Mouse (Mus musculus): ENCODE measurements around the gene 1700003F12Rik. TPM values are rescaled to one million over a fixed set of nuclear protein-coding genes. Genes with fewer than 3 reads are reported as not detected.

Gene 1700003F12Rik
- polyA plus RNA-seq, 1 experiment = 828 TPM

DNA sequence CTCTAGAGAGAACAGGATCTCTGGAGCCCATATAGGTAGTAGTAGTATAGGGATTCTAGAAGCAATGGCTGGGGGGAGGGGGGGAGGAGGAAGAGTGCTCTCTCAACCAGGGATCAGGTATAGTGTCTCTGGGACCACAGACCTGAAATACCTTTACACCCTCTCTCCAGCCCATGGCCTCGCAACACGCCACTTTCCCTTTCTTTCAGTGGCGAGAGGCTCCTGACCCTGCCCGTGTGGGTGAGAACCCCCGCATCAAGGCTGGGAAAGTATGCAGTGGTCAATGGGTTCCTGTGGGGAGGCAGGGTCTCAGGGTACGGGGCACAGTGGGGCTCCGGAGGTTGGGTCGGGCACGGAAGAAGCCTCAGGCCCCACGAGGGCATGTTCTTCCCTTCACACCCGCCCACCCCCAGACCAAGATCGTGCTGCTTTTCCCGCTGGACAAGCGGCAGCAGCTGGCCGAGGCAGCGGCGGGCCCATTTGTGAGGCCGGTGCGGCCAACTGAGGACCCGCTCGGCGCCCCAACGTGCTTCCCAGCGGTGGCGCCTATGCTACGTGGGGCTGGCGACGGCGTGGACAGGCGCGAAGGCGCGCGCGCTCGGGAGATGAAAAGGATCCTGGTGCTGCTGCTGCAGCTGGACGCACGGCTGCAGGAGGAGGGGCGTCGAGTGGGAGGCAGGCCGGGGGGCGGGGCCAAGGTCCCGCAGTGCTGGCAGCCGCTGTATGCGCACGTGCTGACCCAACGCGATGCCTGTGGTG is 2.4 kb downstream of the 1700003F12Rik start:
- no peaks in the 10 kb centered on the region for H3K36me3 ChIP-seq (ENCODE audit: control insufficient read depth, insufficient read depth, low read length)
- H3K4me1 ChIP-seq (ENCODE audit: control insufficient read depth, insufficient read depth, low read length) = peaks cover 13% of the 10 kb centered on the region
- no peaks in the 10 kb centered on the region for H3K27me3 ChIP-seq (ENCODE audit: control insufficient read depth, insufficient read depth, low read length)
- H3K27ac ChIP-seq (ENCODE audit: control insufficient read depth, insufficient read depth, low read depth, low read length) = peak overlapping the region; percentile 91
- H3K4me3 ChIP-seq (ENCODE audit: control insufficient read depth, low read depth, low read length) = peak overlapping the region; percentile 93
- TF ChIP-seq CTCF (IDR thresholded peaks at IDR 0.05; ENCODE audit: control insufficient read depth, insufficient read depth, insufficient replicate concordance, low read depth, low read length) (no peak), POLR2A (IDR thresholded peaks at IDR 0.05; ENCODE audit: control insufficient read depth, low read depth, low read length) (peak; percentile 56; the same call in 1 of the 2 replicates)

GRCm38 (mm10) chr2:154549886-154550189 is 3.0 kb downstream of the 1700003F12Rik start:
- no peak for TF ChIP-seq CTCF (IDR thresholded peaks at IDR 0.05; ENCODE audit: control insufficient read depth, insufficient read depth, insufficient replicate concordance, low read depth, low read length)
- peak; percentile 7; the same call in 1 of the 2 replicates for TF ChIP-seq POLR2A (IDR thresholded peaks at IDR 0.05; ENCODE audit: control insufficient read depth, low read depth, low read length)
- Histone ChIP-seq H3K27me3 (ENCODE audit: control insufficient read depth, insufficient read depth, low read length) (no peaks in the 10 kb centered on the region), H3K4me3 (ENCODE audit: control insufficient read depth, low read depth, low read length) (peak overlapping the region; percentile 93), H3K36me3 (ENCODE audit: control insufficient read depth, insufficient read depth, low read length) (no peaks in the 10 kb centered on the region), H3K27ac (ENCODE audit: control insufficient read depth, insufficient read depth, low read depth, low read length) (no peak overlapping the region; the same call in 1 of the 2 replicates), H3K4me1 (ENCODE audit: control insufficient read depth, insufficient read depth, low read length) (peaks cover 13% of the 10 kb centered on the region)

DNA sequence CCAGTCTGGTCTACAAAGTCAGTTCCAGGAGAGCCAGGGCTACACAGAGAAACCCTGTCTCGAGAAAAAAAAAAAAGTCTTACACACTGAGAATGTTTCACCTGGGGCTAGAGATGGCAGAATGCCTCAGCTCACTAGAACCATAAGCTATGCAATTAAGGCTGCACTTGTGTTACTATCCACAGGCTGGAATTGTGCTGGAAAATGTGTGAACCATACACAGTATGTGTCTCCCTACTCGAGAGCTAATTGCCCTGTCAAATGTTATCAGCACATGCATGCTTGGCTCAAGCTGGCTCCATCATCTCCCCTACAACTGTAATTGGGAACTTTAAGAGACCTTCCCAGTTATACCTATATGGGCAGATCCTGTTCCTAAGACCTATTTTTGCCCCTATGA is 4.1 kb downstream of the 1700003F12Rik start:
- TF ChIP-seq CTCF (IDR thresholded peaks at IDR 0.05; ENCODE audit: control insufficient read depth, insufficient read depth, insufficient replicate concordance, low read depth, low read length) (no peak), POLR2A (IDR thresholded peaks at IDR 0.05; ENCODE audit: control insufficient read depth, low read depth, low read length) (no peak)
- H3K27ac ChIP-seq (ENCODE audit: control insufficient read depth, insufficient read depth, low read depth, low read length) = no peak overlapping the region
- H3K27me3 ChIP-seq (ENCODE audit: control insufficient read depth, insufficient read depth, low read length) = no peaks in the 10 kb centered on the region
- H3K36me3 ChIP-seq (ENCODE audit: control insufficient read depth, insufficient read depth, low read length) = no peaks in the 10 kb centered on the region
- H3K4me3 ChIP-seq (ENCODE audit: control insufficient read depth, low read depth, low read length) = peak overlapping the region; percentile 93
- peaks cover 13% of the 10 kb centered on the region for H3K4me1 ChIP-seq (ENCODE audit: control insufficient read depth, insufficient read depth, low read length)

DNA sequence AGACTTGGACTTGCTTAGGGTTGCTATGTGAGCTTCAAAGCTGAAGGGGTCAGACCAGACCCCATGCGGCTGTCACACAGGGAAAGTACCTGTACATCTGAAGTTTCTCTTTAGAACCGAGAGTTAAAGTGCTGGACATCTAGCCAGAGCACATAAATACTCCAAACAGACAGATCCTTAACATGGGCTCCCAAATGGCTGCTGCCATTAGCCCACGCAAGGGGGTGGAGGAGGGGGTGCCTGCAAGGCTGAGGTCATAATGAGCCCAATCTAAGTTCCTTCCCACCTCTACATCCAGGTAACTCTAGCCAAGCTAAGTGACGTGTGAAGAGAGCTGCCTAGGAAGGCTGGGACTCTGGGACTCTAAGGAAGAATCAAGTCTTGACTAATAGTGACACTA is 4.6 kb downstream of the 1700003F12Rik start, which contains the start of gene Actl10:
TSS of gene Actl10 (plus strand) at position 301 of the 400 bp plus-strand sequence.
- Histone ChIP-seq H3K36me3 (ENCODE audit: control insufficient read depth, insufficient read depth, low read length) (no peaks in the 10 kb centered on the region), H3K27ac (ENCODE audit: control insufficient read depth, insufficient read depth, low read depth, low read length) (peak within 1 kb of the TSS; percentile 34), H3K27me3 (ENCODE audit: control insufficient read depth, insufficient read depth, low read length) (no peaks in the 10 kb centered on the region), H3K4me1 (ENCODE audit: control insufficient read depth, insufficient read depth, low read length) (peaks cover 13% of the 10 kb centered on the region), H3K4me3 (ENCODE audit: control insufficient read depth, low read depth, low read length) (peak within 1 kb of the TSS; percentile 93)
- TF ChIP-seq POLR2A (IDR thresholded peaks at IDR 0.05; ENCODE audit: control insufficient read depth, low read depth, low read length) (peak; percentile 70; the same call in 1 of the 2 replicates), CTCF (IDR thresholded peaks at IDR 0.05; ENCODE audit: control insufficient read depth, insufficient read depth, insufficient replicate concordance, low read depth, low read length) (no peak)

DNA sequence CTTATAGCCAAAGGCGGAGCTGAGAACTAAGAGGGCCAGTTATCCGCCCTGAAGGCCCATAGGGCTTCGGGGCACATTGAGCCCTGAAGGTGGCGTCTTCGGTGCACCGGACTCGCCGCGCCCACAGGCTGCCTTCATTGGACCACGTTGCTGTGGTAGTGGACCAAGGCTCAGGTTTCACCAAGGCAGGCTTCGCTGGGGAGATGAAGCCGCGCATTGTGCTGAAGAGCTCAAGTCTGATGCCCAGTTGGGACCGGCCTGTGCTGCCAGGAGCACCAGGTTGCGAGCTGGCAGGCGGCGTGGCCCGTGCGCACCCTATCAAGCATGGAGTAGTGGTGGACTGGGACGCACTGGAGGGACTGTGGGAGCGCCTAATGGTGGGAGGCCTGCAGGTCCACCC is 5.0 kb downstream of the 1700003F12Rik start:
- TF ChIP-seq CTCF (IDR thresholded peaks at IDR 0.05; ENCODE audit: control insufficient read depth, insufficient read depth, insufficient replicate concordance, low read depth, low read length) (no peak), POLR2A (IDR thresholded peaks at IDR 0.05; ENCODE audit: control insufficient read depth, low read depth, low read length) (no peak)
- Histone ChIP-seq H3K27me3 (ENCODE audit: control insufficient read depth, insufficient read depth, low read length) (no peaks in the 10 kb centered on the region), H3K27ac (ENCODE audit: control insufficient read depth, insufficient read depth, low read depth, low read length) (peak overlapping the region; percentile 34)

GRCm38 (mm10) chr2:154552424-154552907 is 5.6 kb downstream of the 1700003F12Rik start:
- Histone ChIP-seq H3K27me3 (ENCODE audit: control insufficient read depth, insufficient read depth, low read length) (no peaks in the 10 kb centered on the region), H3K36me3 (ENCODE audit: control insufficient read depth, insufficient read depth, low read length) (no peaks in the 10 kb centered on the region), H3K4me1 (ENCODE audit: control insufficient read depth, insufficient read depth, low read length) (peaks cover 19% of the 10 kb centered on the region), H3K27ac (ENCODE audit: control insufficient read depth, insufficient read depth, low read depth, low read length) (peak overlapping the region; percentile 0; the same call in 1 of the 2 replicates), H3K4me3 (ENCODE audit: control insufficient read depth, low read depth, low read length) (peak overlapping the region; percentile 93)
- TF ChIP-seq CTCF (IDR thresholded peaks at IDR 0.05; ENCODE audit: control insufficient read depth, insufficient read depth, insufficient replicate concordance, low read depth, low read length) (no peak; the same call in 1 of the 2 replicates), POLR2A (IDR thresholded peaks at IDR 0.05; ENCODE audit: control insufficient read depth, low read depth, low read length) (no peak)

More for the DNA sequence above, 5.0 kb downstream of the 1700003F12Rik start:
- peak overlapping the region; percentile 93 for H3K4me3 ChIP-seq (ENCODE audit: control insufficient read depth, low read depth, low read length)
- H3K36me3 ChIP-seq (ENCODE audit: control insufficient read depth, insufficient read depth, low read length) = no peaks in the 10 kb centered on the region
- H3K4me1 ChIP-seq (ENCODE audit: control insufficient read depth, insufficient read depth, low read length) = peaks cover 16% of the 10 kb centered on the region

DNA sequence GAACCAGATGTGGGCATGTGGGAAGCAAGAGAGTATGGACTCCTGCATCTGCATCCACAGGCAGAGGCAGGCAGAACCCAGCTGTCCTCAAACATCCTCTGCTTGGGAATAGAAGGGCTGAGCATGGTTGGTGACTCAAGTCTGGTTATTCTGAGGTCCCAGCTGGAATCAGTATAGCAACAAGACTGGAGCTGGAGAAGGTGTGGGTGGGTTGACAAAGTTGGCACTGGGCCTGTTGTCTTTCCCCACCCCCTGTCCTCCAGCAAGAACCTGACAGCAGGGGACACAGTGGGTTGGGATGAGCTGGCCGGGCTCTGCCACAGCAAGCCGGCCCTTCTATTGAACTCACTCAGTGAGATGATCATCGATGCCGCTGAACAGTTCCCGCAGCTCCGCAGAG is 8.3 kb downstream of the 1700003F12Rik start:
- Histone ChIP-seq H3K4me1 (ENCODE audit: control insufficient read depth, insufficient read depth, low read length) (peaks cover 26% of the 10 kb centered on the region), H3K36me3 (ENCODE audit: control insufficient read depth, insufficient read depth, low read length) (no peaks in the 10 kb centered on the region), H3K27ac (ENCODE audit: control insufficient read depth, insufficient read depth, low read depth, low read length) (no peak overlapping the region), H3K4me3 (ENCODE audit: control insufficient read depth, low read depth, low read length) (0 out of 2 replicates have a peak overlapping the region, but pooled peaks have one; percentile 6), H3K27me3 (ENCODE audit: control insufficient read depth, insufficient read depth, low read length) (no peaks in the 10 kb centered on the region)
- TF ChIP-seq CTCF (IDR thresholded peaks at IDR 0.05; ENCODE audit: control insufficient read depth, insufficient read depth, insufficient replicate concordance, low read depth, low read length) (no peak), POLR2A (IDR thresholded peaks at IDR 0.05; ENCODE audit: control insufficient read depth, low read depth, low read length) (no peak)
